Mouse (Mus musculus): ENCODE data around the gene Nr1h2. TPM values are rescaled to one million over a fixed set of nuclear protein-coding genes. Genes with fewer than 3 reads are reported as not detected.

Nr1h2 gene
- polyA plus RNA-seq, 1 experiment from 2014 or later, result 71.3 TPM

GRCm38 (mm10) chr7:44530507-44530906, 23.2 kb downstream of the Nr1h2 start:
- Histone ChIP-seq H3K36me3 (ENCODE audit: control insufficient read depth, insufficient read depth) (peaks cover 1% of the 10 kb centered on the region; the same call in 1 of the 2 replicates), H3K27me3 (replicated peaks; ENCODE audit: control insufficient read depth, insufficient read depth, low read length) (no peaks in the 10 kb centered on the region), H3K27ac (ENCODE audit: low read depth, low read length) (no peak overlapping the region), H3K9me3 (ENCODE audit: control insufficient read depth) (no peaks in the 10 kb centered on the region), H3K4me1 (replicated peaks; ENCODE audit: control insufficient read depth, insufficient read depth, low read length) (peaks cover 3% of the 10 kb centered on the region; the same call in 1 of the 2 replicates), H3K9ac (ENCODE audit: low read depth, low read length) (no peak overlapping the region), H3K4me3 (ENCODE audit: low read depth, low read length) (no peak overlapping the region), H3K4me2 (replicated peaks; ENCODE audit: low read depth) (no peak overlapping the region)
- ATAC-seq, result no peak
- 79% methylated on average over 3 of the region's 3 CpGs for WGBS
- no peak for TF ChIP-seq CTCF (IDR thresholded peaks at IDR 0.05; ENCODE audit: low read depth)

- no peak for ATAC-seq
- Histone ChIP-seq H3K4me3 (ENCODE audit: low read depth, low read length) (no peak overlapping the region), H3K27me3 (replicated peaks; ENCODE audit: control insufficient read depth, insufficient read depth, low read length) (peaks cover 4% of the 10 kb centered on the region; the same call in 1 of the 2 replicates), H3K4me2 (replicated peaks; ENCODE audit: low read depth) (no peak overlapping the region), H3K9ac (ENCODE audit: low read depth, low read length) (no peak overlapping the region), H3K4me1 (replicated peaks; ENCODE audit: control insufficient read depth, insufficient read depth, low read length) (peaks cover 3% of the 10 kb centered on the region; the same call in 1 of the 2 replicates), H3K27ac (ENCODE audit: low read depth, low read length) (no peak overlapping the region), H3K36me3 (ENCODE audit: control insufficient read depth, insufficient read depth) (no peaks in the 10 kb centered on the region), H3K9me3 (ENCODE audit: control insufficient read depth) (no peaks in the 10 kb centered on the region)
- TF ChIP-seq CTCF (IDR thresholded peaks at IDR 0.05; ENCODE audit: low read depth), result no peak
- WGBS, result 72% methylated on average over 5 of the region's 5 CpGs
Measured at GRCm38 (mm10) chr7:44529518-44529917, 24.2 kb downstream of the Nr1h2 start.

- peak; percentile 58 for ATAC-seq
- Histone ChIP-seq H3K36me3 (ENCODE audit: control insufficient read depth, insufficient read depth) (no peaks in the 10 kb centered on the region), H3K27ac (ENCODE audit: low read depth, low read length) (peak overlapping the region; percentile 35; the same call in 1 of the 2 replicates), H3K4me2 (replicated peaks; ENCODE audit: low read depth) (peak overlapping the region; percentile 89), H3K27me3 (replicated peaks; ENCODE audit: control insufficient read depth, insufficient read depth, low read length) (peaks cover 8% of the 10 kb centered on the region), H3K9ac (ENCODE audit: low read depth, low read length) (peak overlapping the region; percentile 54), H3K9me3 (ENCODE audit: control insufficient read depth) (no peaks in the 10 kb centered on the region), H3K4me3 (ENCODE audit: low read depth, low read length) (peak overlapping the region; percentile 38), H3K4me1 (replicated peaks; ENCODE audit: control insufficient read depth, insufficient read depth, low read length) (peaks cover 3% of the 10 kb centered on the region; the same call in 1 of the 2 replicates)
- 4% methylated on average over 40 of the region's 40 CpGs for WGBS
- TF ChIP-seq CTCF (IDR thresholded peaks at IDR 0.05; ENCODE audit: low read depth), result peak; percentile 87
Measured at GRCm38 (mm10) chr7:44527483-44528398, 26.0 kb downstream of the Nr1h2 start.

- H3K27ac ChIP-seq (ENCODE audit: low read depth, low read length), result no peak overlapping the region
- H3K9me3 ChIP-seq (ENCODE audit: control insufficient read depth), result no peaks in the 10 kb centered on the region
- TF ChIP-seq CTCF (IDR thresholded peaks at IDR 0.05; ENCODE audit: low read depth), result no peak
- H3K4me3 ChIP-seq (ENCODE audit: low read depth, low read length), result no peak overlapping the region
- H3K27me3 ChIP-seq (replicated peaks; ENCODE audit: control insufficient read depth, insufficient read depth, low read length), result peaks cover 14% of the 10 kb centered on the region
- 90% methylated on average over 14 of the region's 14 CpGs for WGBS
- H3K4me2 ChIP-seq (replicated peaks; ENCODE audit: low read depth), result no peak overlapping the region
- no peaks in the 10 kb centered on the region for H3K36me3 ChIP-seq (ENCODE audit: control insufficient read depth, insufficient read depth)
- H3K9ac ChIP-seq (ENCODE audit: low read depth, low read length), result no peak overlapping the region
- ATAC-seq, result no peak
- H3K4me1 ChIP-seq (replicated peaks; ENCODE audit: control insufficient read depth, insufficient read depth, low read length), result peaks cover 3% of the 10 kb centered on the region; the same call in 1 of the 2 replicates
Measured at GRCm38 (mm10) chr7:44526414-44527154, 27.2 kb downstream of the Nr1h2 start.

GRCm38 (mm10) chr7:44525126-44525832, 28.5 kb downstream of the Nr1h2 start:
- H3K4me3 ChIP-seq (ENCODE audit: low read depth, low read length), result peak overlapping the region; percentile 2; the same call in 1 of the 2 replicates
- H3K4me1 ChIP-seq (replicated peaks; ENCODE audit: control insufficient read depth, insufficient read depth, low read length), result peaks cover 3% of the 10 kb centered on the region; the same call in 1 of the 2 replicates
- no peak overlapping the region for H3K27ac ChIP-seq (ENCODE audit: low read depth, low read length)
- H3K9ac ChIP-seq (ENCODE audit: low read depth, low read length), result peak overlapping the region; percentile 26; the same call in 1 of the 2 replicates
- H3K9me3 ChIP-seq (ENCODE audit: control insufficient read depth), result no peaks in the 10 kb centered on the region
- no peak for TF ChIP-seq CTCF (IDR thresholded peaks at IDR 0.05; ENCODE audit: low read depth)
- H3K4me2 ChIP-seq (replicated peaks; ENCODE audit: low read depth), result peak overlapping the region; percentile 55
- peak; percentile 31 for ATAC-seq
- no peaks in the 10 kb centered on the region for H3K36me3 ChIP-seq (ENCODE audit: control insufficient read depth, insufficient read depth)
- WGBS, result 15% methylated on average over 22 of the region's 22 CpGs
- peaks cover 18% of the 10 kb centered on the region for H3K27me3 ChIP-seq (replicated peaks; ENCODE audit: control insufficient read depth, insufficient read depth, low read length)
